Mouse (Mus musculus): ENCODE measurements around the gene Zfp981. TPM values are rescaled to one million over a fixed set of nuclear protein-coding genes. Genes with fewer than 3 reads are reported as not detected.

Zfp981 gene
- not detected for polyA plus RNA-seq (2015; fragmentation: Illumina TruSeq; extraction: RNeasy Lipid Tissue Mini Kit (QIAGEN cat#74804); ENCODE audit: insufficient read depth, low read depth, low replicate concordance)

DNA sequence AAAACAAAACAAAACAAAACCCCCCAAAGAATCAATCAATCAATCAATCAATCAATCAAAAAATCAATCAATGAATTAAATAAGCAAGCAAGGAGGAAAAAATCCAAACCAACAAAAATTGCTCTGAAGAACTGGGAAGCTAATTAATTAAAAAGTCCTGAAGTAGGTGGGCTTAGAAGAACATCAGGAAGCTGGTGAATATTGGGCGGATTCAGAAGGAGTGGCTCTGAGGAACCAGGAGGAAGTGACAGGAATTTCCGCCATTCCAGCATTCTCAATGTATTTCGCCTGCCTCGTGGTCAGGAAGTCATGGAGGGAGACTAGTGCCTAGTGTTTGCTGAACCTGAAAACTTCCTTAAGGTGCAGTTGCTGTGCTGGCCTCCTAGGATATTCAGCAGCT lies at the start of gene Zfp981:
Gene Zfp981 (plus strand): TSS at position 301 of the 400 bp plus-strand sequence.

Other genes with a start within 250 kb of the Zfp981 start
- 0.52 TPM for gene Zfp992, start 53.0 kb upstream of the Zfp981 start, polyA plus RNA-seq (2015; fragmentation: Illumina TruSeq; extraction: RNeasy Lipid Tissue Mini Kit (QIAGEN cat#74804); ENCODE audit: insufficient read depth, low read depth, low replicate concordance)
- gene Zfp993, start 108.9 kb downstream of the Zfp981 start, polyA plus RNA-seq (2015; fragmentation: Illumina TruSeq; extraction: RNeasy Lipid Tissue Mini Kit (QIAGEN cat#74804); ENCODE audit: insufficient read depth, low read depth, low replicate concordance): not detected

Measured in pancreas, adult 10 weeks (tissue).